Mouse (Mus musculus) C2C12 (cell line): ENCODE measurements at regions not wholly inside any gene's neighbourhood (a gene's known extent, or its start where the extent isn't known, plus 50 kb on each side); places are given as distances from the start of the nearest gene placed in this dataset.

Source experiments
- H3K27me3 ChIP-seq: one replicate; pipeline ENCODE4 v1.6.1; 2011; ENCODE audit not compliant: control insufficient read depth, insufficient read depth, insufficient read length
- H3K36me3 ChIP-seq: one replicate; pipeline ENCODE4 v1.6.1; 2011; ENCODE audit not compliant: control insufficient read depth, insufficient read depth
- H3K4me3 ChIP-seq: one replicate; pipeline ENCODE4 v1.5.1; 2011; ENCODE audit warnings: mild to moderate bottlenecking, control low read depth; ENCODE audit not compliant: poor library complexity, insufficient read depth, severe bottlenecking
- H3K79me2 ChIP-seq: one replicate; pipeline ENCODE4 v1.6.1; 2011; ENCODE audit not compliant: control insufficient read depth, insufficient read depth
- H3K79me3 ChIP-seq: one replicate; pipeline ENCODE4 v1.6.1; 2011; ENCODE audit warnings: low read depth, control low read depth
- H3ac ChIP-seq: one replicate; pipeline ENCODE3; 2011; ENCODE audit warnings: low read depth; ENCODE audit not compliant: control insufficient read depth, insufficient read length
- CEBPB ChIP-seq: IDR thresholded peaks from one replicate; pipeline ENCODE4 v1.6.1; 2011; ENCODE audit warnings: low read depth, mild to moderate bottlenecking, control low read depth, moderate library complexity
- CTCF ChIP-seq: IDR thresholded peaks from one replicate; pipeline ENCODE4 v1.5.1; 2011; ENCODE audit not compliant: control insufficient read depth, insufficient read depth, insufficient read length
- FOSL1 ChIP-seq: IDR thresholded peaks from one replicate; pipeline ENCODE4 v1.8.0; 2011; ENCODE audit warnings: mild to moderate bottlenecking, low read length; ENCODE audit not compliant: poor library complexity, insufficient read depth, severe bottlenecking
- MAX ChIP-seq: IDR thresholded peaks from one replicate; pipeline ENCODE4 v1.6.1; 2011; ENCODE audit warnings: mild to moderate bottlenecking, control low read depth
- MYOD1 ChIP-seq: IDR thresholded peaks from one replicate; pipeline ENCODE4 v1.6.1; 2011; ENCODE audit warnings: low read depth; ENCODE audit not compliant: control insufficient read depth, insufficient read length
- MYOG ChIP-seq: IDR thresholded peaks from one replicate; pipeline ENCODE4 v1.6.1; 2011; ENCODE audit not compliant: control insufficient read depth, insufficient read length; ENCODE audit errors: extremely low read depth
- USF1 ChIP-seq: IDR thresholded peaks from one replicate; pipeline ENCODE4 v1.6.1; 2011; ENCODE audit warnings: low read depth, mild to moderate bottlenecking, control low read depth, moderate library complexity

DNA sequence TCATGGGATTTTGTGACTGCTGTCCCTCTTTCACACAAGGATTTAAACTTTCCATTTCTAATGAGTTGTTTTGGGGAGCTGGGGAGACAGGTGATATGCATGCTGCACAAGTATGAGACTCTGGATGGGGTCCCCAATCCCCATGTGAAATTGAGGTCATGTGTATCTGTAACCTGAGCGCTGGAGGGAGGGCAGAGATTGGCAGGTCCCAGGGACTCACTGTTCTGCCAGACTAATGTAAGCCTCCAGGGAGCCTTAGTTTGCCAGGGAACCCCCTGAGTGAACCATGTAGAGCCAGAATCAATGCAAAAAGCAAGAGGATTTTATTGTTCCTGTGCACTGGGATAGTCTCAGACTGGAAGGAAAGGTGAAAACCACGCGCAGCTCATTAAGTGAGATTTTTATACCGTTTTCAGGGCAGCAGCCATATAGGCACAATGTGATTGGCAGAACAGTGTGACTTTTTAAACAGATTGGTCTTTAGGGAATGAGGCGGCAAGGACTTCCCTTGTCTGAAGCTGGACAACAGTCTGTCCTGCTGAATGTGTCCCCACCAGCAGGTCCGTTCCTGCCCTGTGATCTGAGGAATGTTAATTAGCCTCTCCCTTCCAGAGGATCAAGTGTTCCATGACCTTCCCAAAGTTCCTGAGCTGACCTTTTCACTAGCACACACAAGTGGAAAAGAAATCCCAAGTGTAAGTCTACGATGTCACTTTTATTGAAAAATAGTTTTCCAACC, 59.9 kb upstream of the Oxgr1 start:
- no peak overlapping the region for H3ac ChIP-seq
- no peaks in the 10 kb centered on the region for H3K79me3 ChIP-seq
- no peak overlapping the region for H3K4me3 ChIP-seq
- no peaks in the 10 kb centered on the region for H3K79me2 ChIP-seq
- TF ChIP-seq USF1 (no peak), CEBPB (no peak), CTCF (no peak), MAX (no peak), MYOD1 (no peak), FOSL1 (no peak)
- H3K27me3 ChIP-seq = no peaks in the 10 kb centered on the region
- no peaks in the 10 kb centered on the region for H3K36me3 ChIP-seq

DNA sequence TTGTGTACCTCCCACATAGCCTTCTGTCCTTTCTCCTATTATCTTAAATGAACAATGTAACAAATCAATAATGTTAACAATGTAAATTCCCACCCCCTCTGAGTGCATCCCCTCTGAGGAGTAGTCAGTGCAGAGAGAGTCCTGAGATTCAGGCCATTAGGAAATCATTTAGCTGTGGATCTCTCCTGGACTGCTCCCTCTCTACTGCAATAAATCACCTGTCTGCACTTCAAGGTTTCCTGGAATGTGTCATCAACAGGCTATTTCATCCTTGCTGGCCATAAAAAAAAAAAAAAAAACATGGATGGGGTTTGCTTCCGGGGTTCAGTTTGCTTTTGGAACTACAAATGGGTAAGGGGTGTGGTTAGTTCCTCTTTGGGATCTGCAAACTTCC, 60.5 kb upstream of the Oxgr1 start:
- H3K79me2 ChIP-seq = no peaks in the 10 kb centered on the region
- TF ChIP-seq MAX (no peak), FOSL1 (no peak), CTCF (no peak), USF1 (no peak), MYOD1 (no peak), CEBPB (no peak), MYOG (no peak)
- H3K79me3 ChIP-seq = no peaks in the 10 kb centered on the region
- no peaks in the 10 kb centered on the region for H3K27me3 ChIP-seq
- H3K4me3 ChIP-seq = no peak overlapping the region
- no peaks in the 10 kb centered on the region for H3K36me3 ChIP-seq
- H3ac ChIP-seq = no peak overlapping the region

DNA sequence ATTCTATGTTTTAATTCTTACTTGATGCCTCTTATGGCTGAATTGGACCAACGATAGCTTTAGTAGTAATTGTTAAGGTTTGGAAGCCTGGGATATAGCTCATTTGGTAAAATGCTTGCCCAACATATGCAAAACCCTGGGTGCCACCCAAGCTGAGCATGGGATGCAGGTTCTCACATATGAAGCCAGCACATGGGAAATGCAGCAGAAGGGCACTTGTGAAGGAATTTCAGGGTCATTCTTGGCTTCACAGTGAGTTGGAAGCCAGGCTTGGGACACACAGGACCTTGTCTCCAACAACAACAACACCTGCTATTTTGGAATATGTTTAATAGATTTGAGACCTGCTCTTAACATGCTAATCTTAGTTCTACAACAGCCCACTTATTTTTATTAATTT, 67.6 kb upstream of the Oxgr1 start:
- TF ChIP-seq CTCF (no peak), USF1 (no peak), MAX (no peak), CEBPB (no peak), FOSL1 (no peak)
- H3K27me3 ChIP-seq = peaks cover 4% of the 10 kb centered on the region

DNA sequence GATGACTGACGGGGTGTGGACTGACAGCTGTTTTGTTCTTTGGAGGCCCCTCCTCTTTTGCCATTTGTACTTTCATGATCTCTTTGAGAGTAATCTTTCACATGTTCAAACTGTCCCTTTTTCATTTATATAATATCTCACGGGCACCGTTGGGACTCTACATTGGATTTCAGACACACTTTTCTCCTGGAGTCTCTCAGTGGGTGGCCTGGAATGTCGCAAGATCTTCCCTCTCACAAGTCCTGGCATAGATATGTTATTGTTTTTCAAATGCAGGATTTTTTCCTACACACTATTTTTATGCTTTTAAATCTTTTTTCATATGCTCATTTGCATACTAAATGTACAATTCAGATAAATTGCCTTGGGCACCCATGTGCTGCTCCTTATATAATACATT, 71.1 kb upstream of the Oxgr1 start:
- TF ChIP-seq MAX (no peak), CTCF (no peak), MYOG (no peak), CEBPB (no peak), FOSL1 (no peak), USF1 (no peak)
- Histone ChIP-seq H3K4me3 (no peak overlapping the region), H3K79me2 (no peaks in the 10 kb centered on the region)

More for the DNA sequence above, 67.6 kb upstream of the Oxgr1 start:
- no peaks in the 10 kb centered on the region for H3K79me3 ChIP-seq
- H3K79me2 ChIP-seq = no peaks in the 10 kb centered on the region
- no peak overlapping the region for H3K4me3 ChIP-seq
- no peaks in the 10 kb centered on the region for H3K36me3 ChIP-seq
- H3ac ChIP-seq = no peak overlapping the region

DNA sequence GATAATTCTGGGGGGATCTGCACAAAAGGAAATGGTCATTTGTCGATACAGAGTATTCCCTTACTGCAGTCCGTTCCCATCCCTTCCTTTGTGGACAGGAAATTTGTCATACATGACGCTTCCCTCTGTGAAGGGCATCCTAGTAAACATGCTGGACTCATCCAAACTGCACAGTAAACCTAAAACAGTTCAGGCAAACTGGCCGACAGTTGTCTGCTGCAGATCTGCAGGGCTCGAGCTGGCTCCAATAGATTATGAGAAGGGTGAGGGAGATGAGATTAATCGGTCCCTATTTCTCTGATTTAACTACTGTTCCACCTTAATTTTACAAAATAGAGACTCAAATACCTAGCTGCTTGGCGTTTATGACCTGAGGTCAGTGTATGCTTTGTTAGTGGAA, 76.3 kb upstream of the Oxgr1 start:
- Histone ChIP-seq H3K79me3 (no peaks in the 10 kb centered on the region), H3K27me3 (no peaks in the 10 kb centered on the region), H3ac (no peak overlapping the region), H3K79me2 (no peaks in the 10 kb centered on the region), H3K36me3 (no peaks in the 10 kb centered on the region), H3K4me3 (no peak overlapping the region)
- TF ChIP-seq CTCF (no peak), CEBPB (no peak), FOSL1 (no peak), USF1 (no peak), MYOD1 (no peak), MAX (no peak), MYOG (no peak)

More for the DNA sequence above, 71.1 kb upstream of the Oxgr1 start:
- Histone ChIP-seq H3K36me3 (no peaks in the 10 kb centered on the region), H3K27me3 (peaks cover 4% of the 10 kb centered on the region), H3K79me3 (no peaks in the 10 kb centered on the region), H3ac (no peak overlapping the region)

DNA sequence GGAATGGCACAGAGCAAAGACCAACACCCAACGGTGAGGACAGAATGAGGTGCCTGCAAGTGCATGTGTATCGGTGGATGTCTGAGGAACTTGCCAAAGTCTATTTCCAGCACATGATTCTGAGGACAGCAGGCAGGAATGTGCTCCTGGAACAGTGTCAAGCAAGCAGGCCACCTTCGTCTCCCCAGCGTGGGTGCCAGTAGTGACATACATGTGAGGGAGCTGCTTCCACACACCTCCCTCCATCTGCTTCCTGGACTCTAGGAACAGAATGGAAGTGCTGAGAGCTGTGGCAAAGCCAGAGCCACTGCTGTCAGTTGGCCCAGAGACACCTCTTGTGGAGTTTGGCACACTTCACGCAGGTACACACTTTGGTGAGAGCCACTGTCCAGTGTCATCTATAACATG, 76.9 kb upstream of the Oxgr1 start:
- TF ChIP-seq FOSL1 (no peak), USF1 (no peak), MYOG (no peak), CTCF (no peak), CEBPB (no peak), MYOD1 (no peak), MAX (no peak)
- Histone ChIP-seq H3K79me2 (no peaks in the 10 kb centered on the region), H3K4me3 (no peak overlapping the region), H3K79me3 (no peaks in the 10 kb centered on the region), H3K27me3 (no peaks in the 10 kb centered on the region), H3K36me3 (no peaks in the 10 kb centered on the region), H3ac (no peak overlapping the region)
